23 mouse cellular contexts compared by ENCODE assay signal in genomic region chr7:139128994-139129393, GRCm38 (mm10). TPM values are rescaled to one million over a fixed set of nuclear protein-coding genes. Genes with fewer than 3 reads are reported as not detected.
"Had no signal": no experiment of that assay in that cellular context is flagged by ENCODE, and none has a peak within 500 bp of the region (broad histone marks: within the 10 kb centered on the region; RNA-seq: fewer than 3 reads in every experiment).

No protein-coding gene starts in this region.

- H3K27ac ChIP-seq: kidney, embryonic 15.5 days; limb, embryonic 15.5 days; liver, embryonic 14.5 days; macrophage; midbrain, embryonic 12.5 days; midbrain, embryonic 15.5 days; neural tube, embryonic 12.5 days; neural tube, embryonic 15.5 days had no signal

- H3K4me3 ChIP-seq: kidney, embryonic 15.5 days; limb, embryonic 12.5 days; limb, embryonic 15.5 days; midbrain, embryonic 12.5 days; midbrain, embryonic 15.5 days; neural tube, embryonic 12.5 days; neural tube, embryonic 15.5 days had no signal

- DNase-seq: kidney, adult 8-10 months; kidney, postnatal 10 days; kidney, postnatal 36 days; left cerebral cortex, postnatal 4 days; liver, postnatal 0 days; lung, embryonic 14.5 days; retina, postnatal 1 day; right cerebral cortex, postnatal 25 days; spleen, adult 18-20 months; thymus, adult 2 months; thymus, postnatal 14 days; thymus, postnatal 4 days had no signal

- ATAC-seq: liver, postnatal 0 days; lung, postnatal 0 days; midbrain, embryonic 15.5 days had no signal

RNA-seq across cellular contexts. Expression of gene Dpysl4, which starts 43.2 kb away (rescaled TPM):
- total RNA-seq: megakaryocyte, adult 5-6 weeks had no signal
- polyA plus RNA-seq: macrophage had no signal
